Mouse (Mus musculus) MN1 (cell line): ENCODE measurements at regions not wholly inside any gene's neighbourhood (a gene's known extent, or its start where the extent isn't known, plus 50 kb on each side); places are given as distances from the start of the nearest gene placed in this dataset.

ENCODE experiments used
- DNase-seq: peaks from one replicate; pipeline ENCODE4 v3.0.0-alpha.2; 2016; ENCODE audit warnings: low spot score

GRCm38 (mm10) chr11:79825881-79826280 lies 136.3 kb downstream of the Utp6 start:
- DNase-seq: no peak

GRCm38 (mm10) chr11:79823631-79824310 lies 138.4 kb downstream of the Utp6 start:
- no peak for DNase-seq

- no peak for DNase-seq
Measured at GRCm38 (mm10) chr11:79821986-79822385, 140.2 kb downstream of the Utp6 start.

- DNase-seq: no peak
Measured at GRCm38 (mm10) chr11:79815156-79815555, 147.0 kb downstream of the Utp6 start.

- DNase-seq: no peak
Measured at GRCm38 (mm10) chr11:79806911-79807466, 155.2 kb downstream of the Utp6 start.

- no peak for DNase-seq
Measured at GRCm38 (mm10) chr11:79806417-79806816, 155.8 kb downstream of the Utp6 start.

GRCm38 (mm10) chr11:79805981-79806415 lies 156.2 kb downstream of the Utp6 start:
- DNase-seq: peak; percentile 31

GRCm38 (mm10) chr11:79803971-79804370 lies 158.2 kb downstream of the Utp6 start:
- no peak for DNase-seq

- DNase-seq: peak; percentile 22
Measured at GRCm38 (mm10) chr11:79803006-79803405, 159.2 kb downstream of the Utp6 start.

GRCm38 (mm10) chr11:79802566-79802965 lies 159.6 kb downstream of the Utp6 start:
- DNase-seq: no peak

GRCm38 (mm10) chr11:79800256-79800655 lies 161.9 kb downstream of the Utp6 start:
- no peak for DNase-seq

- no peak for DNase-seq
Measured at GRCm38 (mm10) chr11:79788251-79788741, 173.9 kb downstream of the Utp6 start.

GRCm38 (mm10) chr11:79787766-79788165 lies 174.4 kb downstream of the Utp6 start:
- no peak for DNase-seq

- DNase-seq: no peak
Measured at GRCm38 (mm10) chr11:79784071-79784470, 178.1 kb downstream of the Utp6 start.

GRCm38 (mm10) chr11:79781966-79782365 lies 180.2 kb downstream of the Utp6 start:
- DNase-seq: no peak

- DNase-seq: peak; percentile 13
Measured at GRCm38 (mm10) chr11:79779756-79780155, 182.4 kb downstream of the Utp6 start.

- DNase-seq: no peak
Measured at GRCm38 (mm10) chr11:79778522-79778921, 183.7 kb downstream of the Utp6 start.

- no peak for DNase-seq
Measured at GRCm38 (mm10) chr11:79777988-79778387, 184.2 kb downstream of the Utp6 start.

- no peak for DNase-seq
Measured at GRCm38 (mm10) chr11:79776577-79776976, 185.6 kb downstream of the Rab11fip4 start.

- no peak for DNase-seq
Measured at GRCm38 (mm10) chr11:79773755-79774154, 182.7 kb downstream of the Rab11fip4 start.

GRCm38 (mm10) chr11:79771431-79771830 lies 180.4 kb downstream of the Rab11fip4 start:
- peak; percentile 37 for DNase-seq

GRCm38 (mm10) chr11:79767111-79767510 lies 176.1 kb downstream of the Rab11fip4 start:
- DNase-seq: no peak

- DNase-seq: no peak
Measured at GRCm38 (mm10) chr11:79766036-79766435, 175.0 kb downstream of the Rab11fip4 start.

- DNase-seq: no peak
Measured at GRCm38 (mm10) chr11:79765396-79765795, 174.4 kb downstream of the Rab11fip4 start.
